Mouse (Mus musculus) lung, postnatal 0 days (tissue): ENCODE measurements at regions not wholly inside any gene's neighbourhood (a gene's known extent, or its start where the extent isn't known, plus 50 kb on each side); places are given as distances from the start of the nearest gene placed in this dataset.

Experiments
- CTCF ChIP-seq: IDR thresholded peaks from 2 replicates; pipeline ENCODE4 v1.5.1; 2016; ENCODE audit warnings: antibody characterized with exemption, mild to moderate bottlenecking
- EP300 ChIP-seq: IDR thresholded peaks from 2 replicates; pipeline ENCODE4 v1.6.1; 2016; ENCODE audit warnings: antibody characterized with exemption, mild to moderate bottlenecking, control low read depth

DNA sequence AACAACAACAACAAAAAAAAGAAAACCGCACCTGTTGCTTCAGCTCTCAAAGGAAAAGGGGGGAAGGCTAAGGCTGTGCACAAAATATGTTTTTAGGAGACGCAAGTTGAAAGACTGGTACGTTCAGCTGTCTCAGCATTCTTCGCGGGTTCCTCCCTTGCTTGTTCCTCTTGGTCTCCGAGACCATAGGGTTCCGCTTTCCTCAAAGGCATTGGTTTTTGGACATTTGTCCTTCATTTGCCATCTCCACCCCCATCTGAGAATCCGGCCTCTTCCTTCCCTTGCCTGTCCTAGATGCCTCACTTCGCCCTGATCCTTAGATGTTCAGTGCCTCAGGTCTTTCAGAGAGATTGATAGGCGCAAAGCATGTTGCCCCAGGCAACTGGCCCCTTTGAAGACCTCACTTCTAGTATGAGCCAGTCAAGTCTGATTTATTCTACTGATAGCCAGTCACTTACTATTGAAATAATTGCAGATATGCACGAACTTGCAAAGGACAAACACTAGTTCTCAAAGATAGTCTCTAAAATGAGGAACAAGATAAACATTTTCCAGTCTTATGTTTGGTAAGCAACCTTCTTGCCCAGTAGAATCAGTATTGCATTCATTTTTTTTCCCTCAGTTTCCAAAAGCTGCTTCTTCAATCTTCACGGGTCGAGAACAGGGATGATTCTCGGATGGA lies 112.6 kb upstream of the Tmc1 start:
- no peak for TF ChIP-seq CTCF
- TF ChIP-seq EP300: no peak
